Mouse (Mus musculus): Measurements from ENCODE around the gene Phox2b. TPM values are rescaled to one million over a fixed set of nuclear protein-coding genes. Genes with fewer than 3 reads are reported as not detected.

Gene Phox2b
- total RNA-seq, 4 experiments from 2014 or later = not detected

GRCm38 (mm10) chr5:67091766-67092165 lies 7.3 kb downstream of the Phox2b start:
- no peak for DNase-seq (ENCODE audit: low spot score in 2 of 2)

GRCm38 (mm10) chr5:67090856-67091255 lies 8.2 kb downstream of the Phox2b start:
- no peak for DNase-seq (ENCODE audit: low spot score in 2 of 2)

GRCm38 (mm10) chr5:67083117-67083516 lies 16.0 kb downstream of the Phox2b start:
- no peak for DNase-seq (ENCODE audit: low spot score in 2 of 2)

- DNase-seq (ENCODE audit: low spot score in 2 of 2) = no peak
Measured at GRCm38 (mm10) chr5:67063596-67063995, 35.5 kb downstream of the Phox2b start.

- no peak for DNase-seq (ENCODE audit: low spot score in 2 of 2)
Measured at GRCm38 (mm10) chr5:67060519-67060918, 38.6 kb downstream of the Phox2b start.

GRCm38 (mm10) chr5:67057803-67058202 lies 41.3 kb downstream of the Phox2b start:
- no peak for DNase-seq (ENCODE audit: low spot score in 2 of 2)

GRCm38 (mm10) chr5:67048003-67048402 lies 51.1 kb downstream of the Phox2b start:
- DNase-seq (ENCODE audit: low spot score in 2 of 2) = no peak

Small RNA genes lying within 50 kb of the gene (microRNA-seq; reads per million reads assigned to microRNA genes)
- gene Gm23841 = 0 reads per million in 2 experiments

Other genes with a start within 250 kb of the Phox2b start
- gene Tmem33, start 161.3 kb upstream of the Phox2b start, total RNA-seq (2022) = 10 to 100 TPM; 75.7 to 84.2 (median 81.7) TPM
- 100 to 1,000 TPM; 183 to 204 (median 189) TPM for gene Slc30a9, start 207.7 kb upstream of the Phox2b start, total RNA-seq (2022)

Measured in left cerebral cortex, adult 8-10 months (tissue).